Mouse (Mus musculus) embryonic fibroblast, embryonic 13.5 days (primary cell): ENCODE data around the gene Tbx5. TPM values are rescaled to one million over a fixed set of nuclear protein-coding genes. Genes with fewer than 3 reads are reported as not detected.
A peak's percentile ranks its signal among the peaks of the same experiment; 100 is the strongest.

ENCODE experiments used
- H3K27ac ChIP-seq: 2 replicates; pipeline ENCODE4 v1.5.1; 2012; ENCODE audit warnings: low read length, control low read depth, inconsistent platforms; ENCODE audit not compliant: insufficient read depth
- H3K4me1 ChIP-seq: 2 replicates; pipeline ENCODE4 v1.6.1; 2011; ENCODE audit warnings: low read length; ENCODE audit not compliant: control insufficient read depth, insufficient read depth
- H3K4me3 ChIP-seq: 2 replicates; pipeline ENCODE4 v1.5.1; 2011; ENCODE audit warnings: mild to moderate bottlenecking, control low read depth, low read length; ENCODE audit not compliant: insufficient read depth
- CTCF ChIP-seq: IDR thresholded peaks from 2 replicates; pipeline ENCODE4 v1.5.1; 2011; ENCODE audit warnings: mild to moderate bottlenecking, control low read depth, low read length, moderate library complexity, borderline replicate concordance; ENCODE audit not compliant: insufficient read depth
- POLR2A ChIP-seq: IDR thresholded peaks from 2 replicates; pipeline ENCODE4 v1.6.1; 2011; ENCODE audit warnings: low read depth, mild to moderate bottlenecking, control low read depth, low read length, moderate library complexity
- polyA plus RNA-seq: library from polyadenylated mRNA; stranded (reverse); fragments of >200 nt; gene quantifications from 2 replicates; pipeline ENCODE4 v1.2.4, GENCODE M21; 2011; ENCODE audit warnings: low read depth; ENCODE audit not compliant: missing spikeins, insufficient read length

Gene Tbx5
- polyA plus RNA-seq: 5.5 and 9.3 TPM in 2 replicates

DNA sequence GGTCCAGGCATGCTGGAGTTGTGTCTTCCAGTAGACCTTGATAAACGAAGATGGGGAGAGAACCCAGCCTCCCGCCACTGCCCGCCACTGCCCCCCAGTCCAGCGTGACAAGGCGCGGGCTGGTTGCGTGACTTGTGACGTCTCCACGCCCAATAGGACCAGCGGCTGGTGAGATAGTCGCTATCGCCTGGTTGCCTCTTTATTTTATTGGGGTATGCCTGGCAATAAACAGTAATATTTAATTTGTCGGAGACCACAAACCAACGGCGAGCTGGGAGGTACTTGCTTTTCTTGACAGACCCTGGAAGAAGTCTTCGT lies at the start of gene Tbx5:
Gene Tbx5, plus strand, starts transcription at position 190 of the 318 bp plus-strand sequence.
- Histone ChIP-seq H3K4me1 (no peaks in the 10 kb centered on the region), H3K27ac (peak within 1 kb of the TSS; percentile 32; the same call in 1 of the 2 replicates), H3K4me3 (peak within 1 kb of the TSS; percentile 40)
- TF ChIP-seq CTCF (no peak), POLR2A (no peak)

DNA sequence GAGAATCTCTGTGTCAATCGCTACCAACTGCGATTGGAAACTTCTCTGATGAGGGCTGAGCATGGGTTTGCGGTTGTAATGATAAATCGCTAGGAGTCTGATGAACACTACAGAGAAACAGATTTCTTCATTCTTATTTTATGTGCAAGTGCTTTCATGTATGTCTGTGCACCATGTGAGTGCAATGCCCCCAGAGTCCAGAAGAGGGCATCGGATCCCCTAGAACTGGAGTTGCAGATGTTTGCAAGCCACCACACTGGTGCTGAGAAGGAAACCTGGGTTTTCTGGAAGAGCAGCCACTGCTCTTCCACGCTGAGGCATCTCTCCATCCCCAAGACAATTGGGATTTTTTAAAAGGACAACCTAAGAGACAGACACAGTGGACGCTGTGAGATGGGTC lies 46.5 kb upstream of the Tbx5 start:
- Histone ChIP-seq H3K27ac (no peak overlapping the region), H3K4me3 (no peak overlapping the region), H3K4me1 (no peaks in the 10 kb centered on the region)
- TF ChIP-seq CTCF: no peak
- no peak for TF ChIP-seq POLR2A

DNA sequence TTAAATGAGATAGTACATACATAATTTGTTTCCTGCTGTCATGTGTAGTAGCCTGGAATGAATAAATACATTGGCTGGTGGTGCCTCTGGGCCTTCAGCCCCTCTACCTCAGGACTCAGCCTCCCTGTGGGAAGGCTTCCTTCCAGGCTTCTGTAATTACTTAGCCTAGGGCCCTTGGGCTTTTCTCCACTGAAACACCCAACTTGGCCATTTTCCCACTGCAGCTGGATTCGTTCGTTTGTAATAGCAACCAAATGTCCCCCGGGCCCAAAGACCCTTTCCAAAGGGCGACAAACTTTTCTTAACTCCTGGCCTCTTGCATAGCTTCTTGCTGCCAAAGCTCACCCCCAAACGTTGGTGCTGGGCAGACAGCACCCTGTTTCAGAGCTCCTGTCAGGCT lies 40.8 kb upstream of the Tbx5 start:
- TF ChIP-seq POLR2A: no peak
- no peak for TF ChIP-seq CTCF
- no peaks in the 10 kb centered on the region for H3K4me1 ChIP-seq
- no peak overlapping the region for H3K4me3 ChIP-seq
- no peak overlapping the region for H3K27ac ChIP-seq

DNA sequence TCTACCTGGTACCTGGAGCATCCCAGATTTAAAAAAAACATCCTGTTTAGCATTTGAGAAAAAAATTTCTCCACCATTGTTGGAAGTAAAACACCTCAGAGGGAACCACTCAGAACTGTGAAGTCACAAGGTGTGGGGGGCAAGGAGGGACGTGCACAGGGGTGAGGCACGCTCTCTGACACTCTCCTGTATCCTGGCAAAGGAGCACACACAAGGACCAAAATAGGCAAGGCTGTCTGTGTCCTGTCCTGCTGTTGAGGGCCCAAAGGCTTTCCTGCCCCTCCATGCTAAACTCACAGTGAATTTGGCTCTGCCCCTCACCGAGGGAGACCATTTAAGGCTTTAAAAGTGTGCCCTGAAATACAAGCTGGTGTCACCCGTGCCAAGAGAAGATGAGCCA lies 38.5 kb upstream of the Tbx5 start:
- H3K4me1 ChIP-seq: no peaks in the 10 kb centered on the region
- no peak overlapping the region for H3K4me3 ChIP-seq
- no peak overlapping the region for H3K27ac ChIP-seq
- TF ChIP-seq CTCF: no peak
- TF ChIP-seq POLR2A: no peak

DNA sequence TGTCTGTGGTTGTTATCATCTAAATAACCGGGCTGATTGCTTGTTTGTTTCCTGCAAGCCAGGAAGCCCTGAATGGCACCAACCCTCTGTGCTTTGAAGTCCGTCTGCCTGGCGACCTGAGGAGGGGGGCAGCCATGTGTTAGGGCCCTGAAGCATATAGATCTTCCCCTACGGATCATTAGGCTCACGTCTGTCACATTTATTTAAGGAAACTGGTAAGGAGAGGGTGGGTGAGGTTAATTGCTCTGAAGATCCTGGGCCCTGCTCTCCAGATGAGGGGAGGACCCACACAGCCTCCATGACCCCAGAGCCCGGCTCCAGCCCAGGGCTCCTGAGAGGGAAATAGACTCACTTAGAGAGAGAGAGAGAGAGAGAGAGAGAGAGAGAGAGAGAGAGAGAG lies 37.1 kb upstream of the Tbx5 start:
- Histone ChIP-seq H3K4me1 (no peaks in the 10 kb centered on the region), H3K4me3 (no peak overlapping the region), H3K27ac (no peak overlapping the region)
- TF ChIP-seq POLR2A (no peak), CTCF (no peak)

DNA sequence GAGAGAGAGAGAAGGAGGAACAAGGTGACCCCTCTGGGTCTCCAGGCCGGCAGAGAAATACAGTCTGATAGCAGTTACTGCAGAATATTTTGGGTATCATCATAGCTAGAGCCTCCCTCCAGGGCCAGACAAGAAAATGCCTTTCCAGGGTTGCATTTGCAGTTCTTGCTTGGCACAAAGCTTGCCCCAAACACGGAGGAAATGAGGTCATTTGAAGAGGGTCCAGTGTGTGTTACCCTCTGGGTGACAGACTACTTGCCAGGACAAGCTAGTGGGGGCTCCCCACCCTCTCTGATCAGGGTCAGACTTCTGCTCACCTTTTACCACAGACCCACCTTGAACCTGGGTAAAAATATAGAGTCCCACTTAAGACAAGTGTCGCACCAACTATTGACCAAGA lies 36.7 kb upstream of the Tbx5 start:
- TF ChIP-seq CTCF (no peak), POLR2A (no peak)
- Histone ChIP-seq H3K4me1 (no peaks in the 10 kb centered on the region), H3K27ac (no peak overlapping the region), H3K4me3 (no peak overlapping the region)

DNA sequence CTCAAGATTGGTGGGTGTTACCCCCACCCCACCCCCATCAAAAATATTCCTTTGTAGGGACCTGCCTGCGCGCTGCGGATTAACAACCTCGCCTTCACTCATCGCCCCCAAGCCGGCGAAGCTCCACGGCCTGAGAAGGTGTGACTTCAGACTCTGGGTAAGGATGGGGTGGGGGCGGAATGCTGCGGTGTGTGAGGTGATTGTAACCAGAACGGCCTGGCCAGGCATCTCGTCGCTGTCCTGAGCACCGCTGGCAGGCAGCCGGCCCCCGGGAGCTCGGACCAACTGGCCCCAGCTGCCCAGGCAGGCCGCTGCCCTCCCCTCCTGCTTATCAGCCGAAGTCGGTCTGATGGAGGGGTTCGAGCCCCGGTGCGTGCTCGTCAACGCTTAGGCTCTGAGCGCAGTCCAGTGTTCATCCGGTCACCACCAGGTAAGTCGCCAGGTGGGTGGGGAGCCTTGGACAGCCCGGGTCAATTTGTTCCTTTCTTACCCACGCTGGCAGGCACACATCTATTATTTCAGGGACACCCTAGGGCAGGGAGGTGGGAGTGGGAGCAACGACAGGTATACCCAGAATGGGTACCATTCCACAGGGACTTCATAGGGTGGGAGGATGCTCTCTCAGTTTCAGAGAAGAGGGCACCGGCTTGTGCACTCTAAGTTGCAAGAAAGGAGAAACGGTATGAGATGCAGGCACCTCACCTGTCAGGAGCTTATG lies 35.9 kb upstream of the Tbx5 start:
- no peaks in the 10 kb centered on the region for H3K4me1 ChIP-seq
- no peak overlapping the region for H3K27ac ChIP-seq
- H3K4me3 ChIP-seq: no peak overlapping the region

DNA sequence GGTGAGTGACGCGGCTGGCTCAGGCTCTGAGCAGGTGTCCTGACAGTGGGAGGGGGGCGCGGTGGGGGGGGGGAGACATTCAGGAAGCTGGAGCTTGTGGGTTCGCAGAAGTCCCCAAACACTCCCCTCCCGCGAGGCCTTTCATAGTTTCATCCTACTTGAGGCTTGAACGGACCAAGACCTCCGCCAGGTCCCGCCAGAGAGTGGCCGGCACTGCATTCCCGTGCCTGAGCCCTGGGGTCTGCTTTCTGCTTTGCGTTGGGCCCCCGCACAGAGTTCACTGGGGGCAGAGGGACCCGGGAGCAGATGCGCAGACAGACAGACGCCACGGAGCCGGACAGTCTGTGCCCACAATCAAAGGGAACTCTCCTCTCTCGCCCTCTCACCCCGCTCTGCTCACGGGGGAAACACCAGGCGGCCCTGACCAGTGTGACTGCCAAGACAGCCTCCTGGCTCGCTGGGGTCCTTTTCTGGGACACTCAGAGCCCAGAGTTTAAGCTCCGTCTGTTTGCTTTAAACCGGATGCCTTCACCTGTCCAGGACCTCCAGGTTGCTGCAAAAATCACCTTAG lies 34.8 kb upstream of the Tbx5 start:
- Histone ChIP-seq H3K4me3 (no peak overlapping the region), H3K27ac (no peak overlapping the region), H3K4me1 (no peaks in the 10 kb centered on the region)
- no peak for TF ChIP-seq POLR2A
- no peak for TF ChIP-seq CTCF

More for the DNA sequence above, 35.9 kb upstream of the Tbx5 start:
- TF ChIP-seq CTCF (no peak), POLR2A (no peak)

DNA sequence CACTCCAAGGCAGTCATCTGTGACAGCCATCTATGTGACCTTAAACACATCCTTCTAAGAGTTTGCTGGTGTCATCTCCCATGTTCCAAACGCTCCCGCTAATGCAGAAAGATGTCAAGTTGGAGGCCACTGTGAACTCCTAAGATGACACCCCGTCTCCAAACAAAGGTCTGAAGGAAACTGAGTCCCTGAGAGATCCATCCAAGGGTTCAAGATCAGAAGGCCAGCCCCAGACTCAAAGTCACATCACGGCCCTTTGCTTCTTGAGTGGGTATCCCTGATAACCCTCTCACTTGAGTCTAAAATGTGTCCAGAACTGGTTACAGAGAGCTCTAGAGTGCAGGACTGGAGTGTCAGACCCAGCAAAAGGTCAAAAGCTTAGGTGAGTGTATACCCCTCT lies 34.2 kb upstream of the Tbx5 start:
- no peak overlapping the region for H3K27ac ChIP-seq
- TF ChIP-seq POLR2A (no peak), CTCF (no peak)
- H3K4me1 ChIP-seq: no peaks in the 10 kb centered on the region
- no peak overlapping the region for H3K4me3 ChIP-seq

DNA sequence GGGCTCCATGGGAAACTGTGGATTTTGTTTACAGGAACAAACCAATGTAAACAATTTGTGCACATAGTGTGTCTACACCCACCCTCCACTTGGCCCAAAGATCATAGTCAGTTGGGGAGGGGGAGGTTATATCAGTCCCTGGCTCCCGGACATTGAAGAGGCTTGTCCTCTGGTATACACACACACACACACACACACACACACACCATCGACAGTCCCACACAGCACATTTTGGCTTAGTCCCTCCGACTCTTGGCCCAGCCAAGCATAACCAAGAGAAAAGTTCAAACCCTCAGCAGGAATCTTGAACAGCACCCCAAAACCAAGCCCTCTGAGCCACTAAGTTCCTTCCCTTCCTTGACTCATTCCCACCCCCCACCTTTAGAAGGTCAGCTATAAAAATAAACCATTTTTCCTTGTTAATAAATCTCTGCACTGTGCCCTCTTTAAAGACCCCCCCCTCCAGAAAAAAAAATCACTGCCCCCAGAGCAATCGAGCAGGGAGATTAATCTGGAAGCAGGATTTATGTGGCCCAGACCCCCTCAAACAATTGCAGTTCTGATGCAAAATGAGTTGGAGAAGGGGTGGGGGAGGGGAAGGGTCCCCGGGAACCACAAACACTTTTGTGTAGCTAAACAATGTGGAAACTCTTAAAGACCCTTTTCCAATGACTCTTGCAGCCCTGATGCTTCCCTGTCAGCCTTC lies 33.6 kb upstream of the Tbx5 start:
- Histone ChIP-seq H3K4me3 (no peak overlapping the region), H3K27ac (no peak overlapping the region), H3K4me1 (no peaks in the 10 kb centered on the region)
- TF ChIP-seq CTCF (no peak), POLR2A (no peak)
